Mouse (Mus musculus) adrenal gland, postnatal 25 days (tissue): ENCODE data around the gene Cdkal1. TPM values are rescaled to one million over a fixed set of nuclear protein-coding genes. Genes with fewer than 3 reads are reported as not detected.

Experiments used
- DNase-seq: peaks from one replicate; pipeline ENCODE4 v3.0.0; 2021; ENCODE audit warnings: mixed read lengths
- total RNA-seq: library from RNA; stranded (reverse); gene quantifications from 2 replicates; pipeline ENCODE4 v1.2.3, GENCODE M21; 2021

Gene Cdkal1
- total RNA-seq, 1 experiment from 2014 or later, result 31.8 TPM

GRCm38 (mm10) chr13:29350004-29350403 lies 505.5 kb downstream of the Cdkal1 start:
- no peak for DNase-seq

DNA sequence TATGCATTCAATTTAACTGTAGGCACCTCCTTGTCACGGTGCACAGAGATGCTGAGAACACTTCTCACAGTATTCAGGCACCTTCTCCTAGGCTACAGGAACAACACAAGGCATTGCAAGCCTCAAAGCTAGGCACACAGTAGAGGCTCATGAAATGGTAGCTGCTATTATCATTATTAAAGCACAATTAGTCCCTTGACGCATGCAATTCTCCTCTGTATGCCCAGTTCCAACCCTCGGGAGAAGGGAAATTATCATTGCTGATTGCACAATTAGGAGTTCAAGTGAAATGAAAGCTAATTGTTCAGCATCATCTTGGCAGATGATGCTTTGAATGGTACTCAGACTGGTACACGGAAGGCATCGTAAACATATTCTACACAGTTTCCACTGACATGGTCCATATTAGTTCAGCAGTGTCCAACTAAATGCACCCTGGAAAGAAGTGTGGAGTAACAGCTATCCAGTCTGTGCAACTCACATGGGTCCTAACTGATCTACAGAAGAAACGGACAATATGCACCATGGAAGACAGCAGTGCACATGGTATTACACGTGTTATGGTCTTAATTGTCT lies 506.0 kb downstream of the Cdkal1 start:
- DNase-seq, result no peak

DNA sequence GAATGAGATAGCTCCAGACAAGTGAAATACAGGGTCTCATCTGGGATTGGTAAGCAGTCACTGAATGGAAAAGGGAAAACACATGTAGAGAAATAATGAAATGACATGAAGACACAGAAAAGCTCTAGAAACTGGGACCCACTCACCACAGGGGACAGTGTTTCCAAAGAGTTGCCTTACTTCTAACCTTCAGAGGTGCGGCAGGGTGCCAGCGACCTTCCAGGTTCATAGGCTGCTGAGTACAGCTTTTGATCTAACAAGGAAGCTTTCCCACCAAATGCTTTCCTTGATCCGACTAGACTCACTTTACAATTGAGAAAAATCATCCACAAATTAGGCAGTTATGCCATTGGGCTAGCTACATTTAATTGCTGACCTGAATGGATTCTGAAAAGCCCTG lies 507.1 kb downstream of the Cdkal1 start:
- peak; percentile 23 for DNase-seq

DNA sequence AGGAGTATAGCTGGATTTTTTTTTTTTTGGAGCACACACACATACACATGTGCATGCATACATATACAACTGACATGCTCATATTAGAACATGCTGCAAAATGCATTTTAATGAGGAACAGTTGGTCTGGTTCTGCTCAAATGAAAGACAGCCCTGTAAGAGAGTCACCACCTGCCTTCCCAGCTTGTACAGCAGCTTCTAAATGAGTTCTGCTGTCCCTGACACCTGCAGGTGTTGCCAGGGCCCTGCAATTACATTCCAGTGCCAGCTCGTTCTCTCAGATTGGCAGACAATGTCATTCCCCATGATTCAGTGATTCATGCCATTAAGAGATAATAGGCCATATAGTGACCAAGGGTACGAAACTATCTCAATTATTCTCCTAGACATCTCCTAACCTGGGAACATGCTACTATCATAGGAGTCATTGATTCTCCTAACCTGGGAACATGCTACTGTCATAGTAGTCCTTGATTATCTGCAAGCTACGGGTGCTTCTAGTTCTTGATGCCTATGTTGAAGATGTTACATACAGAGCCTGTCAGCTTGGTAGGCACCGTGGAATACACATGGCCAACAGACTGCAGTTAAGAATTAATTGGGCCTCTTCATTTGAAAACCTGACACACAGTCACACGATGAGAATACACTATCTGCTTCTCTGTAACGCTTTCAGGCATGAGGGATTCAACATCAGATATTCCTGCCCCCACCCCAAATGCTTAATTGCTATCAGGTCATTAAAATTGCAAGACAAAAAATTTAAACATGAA lies 522.6 kb downstream of the Cdkal1 start:
- DNase-seq, result no peak

- DNase-seq, result no peak
Measured at GRCm38 (mm10) chr13:29325946-29326345, 529.5 kb downstream of the Cdkal1 start.

DNA sequence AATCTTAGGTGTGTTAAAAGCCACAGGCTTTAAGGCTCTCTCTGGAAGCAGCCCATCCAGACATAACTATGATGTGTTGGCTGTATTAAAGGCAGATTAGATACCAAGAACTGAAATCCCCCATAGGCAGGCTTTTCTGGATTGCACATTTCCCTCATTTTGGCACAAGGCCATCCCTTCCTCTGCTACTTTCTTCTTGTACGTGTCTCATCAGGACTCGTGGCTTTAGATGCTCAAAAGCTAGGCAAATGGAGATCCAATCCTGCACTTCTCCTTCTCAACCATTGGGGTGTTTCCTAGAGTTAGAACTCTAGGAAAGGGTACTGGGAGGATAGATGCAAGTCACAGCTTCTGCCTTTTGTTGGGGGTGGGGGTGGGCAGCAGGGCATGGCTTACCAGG lies 535.1 kb downstream of the Cdkal1 start:
- DNase-seq, result no peak

DNA sequence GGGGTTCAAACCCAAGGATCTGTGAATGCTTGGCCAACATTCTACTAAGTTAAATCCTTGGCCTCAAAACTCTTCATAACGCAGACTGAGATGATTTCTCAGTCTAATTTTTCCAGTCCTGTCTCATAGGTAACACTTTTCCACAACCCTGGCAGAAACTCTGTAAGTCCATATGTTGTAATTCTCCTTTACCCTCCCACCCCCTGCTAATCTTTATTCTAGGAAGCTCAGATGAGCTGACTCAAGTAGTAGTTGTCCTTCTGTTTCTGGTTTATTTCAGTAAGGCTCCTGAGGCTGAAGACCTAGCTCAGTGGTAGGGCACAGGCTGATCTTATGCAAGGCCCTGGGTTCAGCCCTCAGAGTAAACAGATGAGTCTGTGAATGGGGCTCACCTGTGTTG lies 537.8 kb downstream of the Cdkal1 start:
- no peak for DNase-seq

- DNase-seq, result no peak
Measured at GRCm38 (mm10) chr13:29316271-29316670, 539.2 kb downstream of the Cdkal1 start.

DNA sequence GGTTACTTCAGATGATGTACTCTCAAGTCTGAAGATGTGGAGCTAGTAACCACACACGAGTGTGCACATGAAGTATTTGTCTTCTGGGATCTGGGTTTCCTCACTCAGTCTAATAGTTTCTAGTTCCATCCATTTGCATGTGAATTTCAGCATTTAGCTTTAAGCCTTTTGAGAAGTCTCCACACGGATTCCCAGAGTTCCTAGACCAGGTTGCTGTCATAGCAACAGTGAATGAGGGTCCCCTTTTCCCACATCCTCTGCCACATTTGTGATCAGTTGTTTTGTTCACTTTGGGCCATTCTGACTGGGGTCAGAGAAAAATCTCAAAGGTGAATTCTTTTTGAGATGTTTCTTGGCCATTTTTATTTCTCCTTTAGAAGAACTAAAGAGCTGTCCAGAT lies 543.4 kb downstream of the Cdkal1 start:
- no peak for DNase-seq

DNA sequence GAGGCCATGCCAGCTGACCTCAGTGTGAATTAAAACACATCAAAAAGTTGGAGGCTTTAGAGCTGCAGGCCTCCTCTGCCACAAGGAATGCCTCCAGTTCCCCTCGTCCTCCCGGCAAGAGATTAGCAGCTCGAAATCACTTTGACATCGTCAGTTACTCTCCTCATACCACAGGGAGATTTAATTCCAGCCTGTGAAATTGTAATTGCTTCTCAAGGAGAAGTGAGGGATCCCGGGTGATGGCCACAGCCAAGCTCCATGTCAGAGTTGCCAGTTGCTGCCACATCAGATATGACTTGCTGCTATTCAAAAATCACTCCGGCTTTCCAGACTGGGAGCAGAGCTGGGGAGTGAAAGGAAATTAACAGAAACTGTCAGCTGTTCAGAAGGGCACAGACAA lies 548.1 kb downstream of the Cdkal1 start:
- DNase-seq, result no peak

DNA sequence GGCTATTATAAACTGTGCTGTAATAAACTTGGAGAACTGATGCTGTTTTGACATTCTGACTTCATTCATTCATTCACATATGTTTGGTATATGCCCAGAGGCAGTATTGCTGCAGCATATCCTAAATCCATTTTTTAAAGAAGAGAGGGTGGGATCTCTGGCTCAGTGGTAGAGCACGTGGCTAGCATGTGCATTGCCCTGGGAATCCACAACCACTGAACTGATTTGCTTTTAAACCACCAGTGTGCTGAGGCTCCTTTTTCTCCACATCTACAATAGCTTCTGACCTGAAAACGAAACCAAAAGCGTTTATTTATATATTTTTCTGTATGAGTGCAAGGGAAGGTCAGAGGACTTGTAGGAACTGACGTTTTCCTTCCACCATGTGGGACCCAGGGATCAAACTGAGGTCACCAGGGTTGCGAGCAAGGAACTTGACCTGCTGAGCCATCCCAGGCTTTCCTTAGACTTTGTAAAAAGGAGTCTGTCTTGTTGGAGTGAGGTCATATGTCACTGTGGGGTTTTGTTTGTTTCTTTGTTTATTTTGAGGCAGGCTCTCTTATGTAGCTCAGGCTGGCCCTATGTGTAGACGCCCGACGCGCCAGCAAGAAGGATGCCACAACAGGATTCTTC lies 562.8 kb downstream of the Cdkal1 start:
- DNase-seq, result no peak

DNA sequence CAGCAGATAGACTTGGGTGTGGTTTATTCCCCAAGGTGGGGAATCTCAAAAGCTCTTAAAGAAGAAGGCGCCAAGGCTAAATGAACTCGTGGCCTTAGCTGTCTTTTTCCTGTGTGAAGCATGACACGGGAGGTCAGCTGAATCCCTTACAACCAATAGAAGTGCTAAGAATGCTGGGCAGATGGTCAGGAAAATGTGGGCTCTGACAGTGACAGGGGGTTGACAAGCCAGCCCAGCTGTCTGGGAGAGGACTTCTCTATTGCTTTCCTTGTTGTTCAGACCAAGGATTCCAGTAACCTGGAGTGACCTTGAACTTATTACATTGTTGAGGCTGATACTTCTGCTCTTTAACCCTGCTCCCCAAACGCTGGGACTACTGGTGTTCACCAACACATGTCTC lies 564.9 kb downstream of the Cdkal1 start:
- DNase-seq, result no peak

DNA sequence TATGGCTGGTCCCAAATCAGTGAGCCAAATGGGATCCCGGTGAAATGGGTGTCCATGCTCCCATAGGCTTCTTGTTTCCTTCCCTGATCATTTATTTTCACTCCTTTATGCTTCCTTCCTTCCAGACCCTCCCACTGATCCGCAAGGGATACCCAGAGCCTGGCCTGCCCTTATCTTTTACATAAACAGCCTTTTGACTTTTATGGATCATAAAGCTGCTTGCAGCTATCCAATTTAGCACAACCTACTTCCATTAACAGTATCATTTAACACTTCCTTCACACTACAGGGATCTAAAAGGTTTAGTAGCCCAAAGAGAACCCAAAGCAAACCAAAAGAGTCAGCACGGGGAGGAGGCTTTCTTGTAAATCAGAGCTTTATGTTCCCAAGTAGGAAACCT lies 570.4 kb downstream of the Cdkal1 start:
- DNase-seq, result no peak

DNA sequence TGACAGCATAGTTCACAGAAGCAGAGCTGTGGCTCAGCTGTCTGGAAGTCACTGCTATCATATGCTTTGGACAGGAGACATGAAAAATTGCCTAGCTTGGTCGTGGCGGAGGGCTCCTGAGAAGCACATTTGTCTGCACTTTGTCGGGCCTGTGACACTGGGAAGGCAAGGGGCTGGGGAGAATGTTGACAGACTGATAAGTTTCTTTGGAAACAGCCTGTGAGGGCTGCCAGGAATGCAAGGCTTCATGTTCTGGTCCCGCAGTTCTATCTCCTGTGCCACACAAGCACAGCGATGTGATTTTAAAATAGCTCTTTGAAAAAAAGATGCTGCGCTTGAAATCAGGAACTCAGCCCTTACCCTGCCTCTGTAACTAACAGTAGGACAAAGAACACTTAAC lies 573.9 kb downstream of the Cdkal1 start:
- no peak for DNase-seq

DNA sequence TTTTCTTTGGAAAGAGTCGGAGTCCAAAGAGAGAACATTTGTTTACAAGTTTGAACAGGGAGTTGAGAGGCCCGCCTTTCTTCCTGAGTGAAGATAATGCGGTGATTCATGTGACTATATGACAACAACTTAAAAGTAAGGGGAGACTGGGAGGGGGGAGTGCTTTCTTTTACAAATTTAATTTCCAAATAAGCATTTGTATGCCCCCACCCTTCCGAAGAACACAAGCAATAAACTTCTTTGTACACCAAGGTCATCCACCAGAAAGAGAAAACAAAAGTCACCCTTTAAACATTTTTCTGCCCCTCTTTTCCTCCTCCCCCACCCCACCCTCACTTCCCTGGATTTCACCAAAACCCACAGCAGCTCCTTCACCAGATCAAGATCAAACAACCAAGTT lies 577.3 kb downstream of the Cdkal1 start:
- DNase-seq, result no peak

DNA sequence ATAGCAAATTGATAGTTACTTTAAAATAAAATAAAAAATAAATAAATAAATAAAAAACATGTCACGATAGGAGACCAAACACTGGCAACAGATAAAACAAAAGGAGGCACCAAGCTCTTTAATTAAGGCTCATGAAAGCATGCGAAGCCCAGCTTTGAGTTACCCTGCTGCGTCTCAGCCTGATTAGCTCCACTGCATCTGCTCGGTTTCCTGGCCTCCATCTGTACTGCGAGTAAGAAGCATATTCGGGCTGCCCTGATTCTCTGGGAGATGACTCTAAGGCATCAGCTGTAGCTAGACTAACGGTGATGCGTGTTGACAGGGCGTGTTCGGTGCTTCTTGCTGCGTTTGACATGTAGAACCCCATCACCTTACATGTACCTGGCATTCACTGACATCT lies 581.2 kb downstream of the Cdkal1 start:
- no peak for DNase-seq

DNA sequence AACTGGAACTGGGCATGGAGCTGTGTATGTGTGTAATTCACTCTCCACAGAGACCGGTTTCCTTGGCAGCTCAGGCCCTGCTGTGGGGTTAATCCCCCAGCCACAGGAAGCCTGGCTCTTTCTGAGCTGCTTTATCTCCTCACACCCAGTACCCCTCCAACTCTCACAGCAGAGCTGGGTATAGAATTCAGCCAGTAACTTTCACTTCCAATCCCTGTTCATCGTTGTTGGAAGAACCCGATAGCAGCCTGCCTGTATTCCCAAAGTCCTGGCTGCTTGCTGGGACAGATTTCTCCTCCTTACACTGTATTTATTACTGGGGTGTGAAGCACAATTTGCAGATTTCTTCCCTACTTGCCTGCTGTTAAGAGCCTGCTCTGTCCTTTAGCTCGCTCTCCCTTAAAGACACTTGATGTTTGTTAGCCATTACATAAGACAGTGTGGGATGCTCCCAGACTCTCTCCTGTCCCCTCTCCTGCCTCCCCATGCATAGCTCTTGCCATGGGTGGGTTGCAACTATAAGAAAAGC lies 581.7 kb downstream of the Cdkal1 start:
- no peak for DNase-seq

- DNase-seq, result no peak
Measured at GRCm38 (mm10) chr13:29271451-29271850, 584.0 kb downstream of the Cdkal1 start.

GRCm38 (mm10) chr13:29264015-29264711 lies 591.3 kb downstream of the Cdkal1 start:
- DNase-seq, result no peak

- no peak for DNase-seq
Measured at GRCm38 (mm10) chr13:29262164-29262563, 593.3 kb downstream of the Cdkal1 start.

GRCm38 (mm10) chr13:29248535-29248934 lies 606.9 kb downstream of the Cdkal1 start:
- no peak for DNase-seq

DNA sequence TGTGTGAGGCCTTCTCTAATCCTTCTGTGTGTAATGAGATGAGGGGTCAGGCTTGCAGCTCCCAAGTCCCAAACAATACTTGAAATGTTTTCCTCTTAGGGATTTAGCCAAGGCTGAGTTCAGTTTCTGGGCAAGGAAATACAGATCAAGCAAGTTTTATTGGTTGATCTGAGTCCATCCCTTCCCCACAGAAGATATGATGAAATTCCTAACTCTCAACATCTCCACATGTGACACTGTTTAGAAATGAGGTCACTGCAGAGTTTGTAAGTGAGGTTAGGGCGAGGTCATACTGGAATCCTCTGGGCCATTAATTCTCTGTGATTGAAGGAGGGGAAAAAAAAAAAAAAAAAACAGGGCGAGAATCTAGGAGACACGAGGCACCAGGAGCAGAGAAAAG lies 607.7 kb downstream of the Cdkal1 start:
- DNase-seq, result no peak

DNA sequence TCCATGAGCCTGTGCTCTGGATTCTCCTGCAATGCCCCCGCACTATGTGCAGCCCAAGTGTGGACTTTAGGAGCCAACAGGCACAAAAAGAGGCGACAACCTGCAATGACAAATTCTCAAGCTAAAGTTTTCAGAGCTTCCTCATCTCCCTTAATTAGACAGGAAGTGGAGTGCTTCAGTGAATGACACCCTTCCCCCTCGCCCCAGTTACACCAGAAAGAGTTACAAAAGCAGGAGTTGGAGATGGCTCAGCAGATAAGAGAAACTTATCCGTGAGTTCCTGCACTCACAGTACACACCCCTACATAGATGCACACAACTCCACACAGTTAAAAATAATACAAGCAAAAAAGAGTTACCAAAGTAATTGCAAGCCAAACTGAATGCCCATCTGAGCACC lies 620.4 kb downstream of the Cdkal1 start:
- DNase-seq, result no peak
